Comparison of ENCODE assay signal across 9 mouse cellular contexts in the genomic region with DNA sequence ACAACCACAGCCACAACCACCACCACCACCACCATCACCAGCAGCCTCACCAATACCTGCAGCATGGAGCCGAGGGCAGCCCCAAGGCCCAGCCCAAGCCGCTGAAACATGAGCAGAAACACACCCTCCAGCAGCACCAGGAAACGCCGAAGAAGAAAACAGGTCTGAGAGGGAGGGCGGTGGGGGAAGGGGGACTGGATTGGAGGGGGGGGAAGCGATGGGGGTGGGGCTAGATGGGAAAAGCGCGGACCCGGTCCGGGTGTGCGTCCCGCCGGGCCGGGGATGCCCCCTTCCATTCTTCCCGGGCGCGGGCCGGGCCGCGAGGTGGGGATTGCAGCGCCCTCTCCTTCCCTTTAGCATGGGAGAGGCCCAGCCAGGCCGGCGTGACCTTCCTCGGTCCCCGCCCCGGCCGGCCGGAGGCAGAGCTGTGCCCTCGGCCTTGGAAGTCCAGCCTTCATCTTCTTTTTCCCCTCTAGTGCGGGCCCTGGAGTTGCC. TPM values are rescaled to one million over a fixed set of nuclear protein-coding genes. Genes with fewer than 3 reads are reported as not detected.
DNase-seq lines count a peak whose midpoint lies in the region; ATAC-seq and TF ChIP-seq lines count a peak whose summit lies in the region.
"Had no signal": no experiment of that assay in that cellular context is flagged by ENCODE, and none has a peak within 500 bp of the region (broad histone marks: within the 10 kb centered on the region; RNA-seq: fewer than 3 reads in every experiment).

No protein-coding gene starts in this region.

- in situ Hi-C loops in CH12.LX (cut with MboI; ENCODE audit: low pct_ligation_motif_present, low pct_unique_long_range_greater_than_20kb, low sequenced_read_pairs): no loop called here

- TF ChIP-seq EP300 in CH12.LX (IDR thresholded peaks at IDR 0.05; ENCODE audit: low read length): no peak
- no peak for TF ChIP-seq EP300 in lung, postnatal 0 days (IDR thresholded peaks at IDR 0.05)

- DNase-seq in CH12.LX (ENCODE audit: extremely low read depth): peak; percentile 59
- DNase-seq in adrenal gland, adult (ENCODE audit: inconsistent age in 2 of 2, low spot score in 1 of 2): peak; percentile 66 to 87
- peak; percentile 51 for DNase-seq in kidney, postnatal 0 days (ENCODE audit: low spot score)
- DNase-seq in lung, postnatal 0 days (ENCODE audit: low spot score): peak; percentile 60
- DNase-seq in ovary, postnatal 36 days (ENCODE audit: low spot score): peak; percentile 59
- peak; percentile 39 to 62 for DNase-seq in urinary bladder, postnatal 4 days (ENCODE audit: low spot score in 2 of 2)

- no peak for TF ChIP-seq RAD21 in CH12.LX (IDR thresholded peaks at IDR 0.05; ENCODE audit: low read depth, low read length)

- H3K27me3 ChIP-seq in CH12.LX (replicated peaks): no peaks in the 10 kb centered on the region
- no peaks in the 10 kb centered on the region for H3K27me3 ChIP-seq in embryonic facial prominence, embryonic 12.5 days
- H3K27me3 ChIP-seq in heart, embryonic 12.5 days (replicated peaks): no peaks in the 10 kb centered on the region
- no peaks in the 10 kb centered on the region for H3K27me3 ChIP-seq in kidney, postnatal 0 days (ENCODE audit: insufficient read depth, low read length)
- H3K27me3 ChIP-seq in lung, postnatal 0 days (replicated peaks; ENCODE audit: insufficient read depth, low read length): no peaks in the 10 kb centered on the region

- no peaks in the 10 kb centered on the region for H3K9me3 ChIP-seq in CH12.LX (replicated peaks; ENCODE audit: low read length)
- no peaks in the 10 kb centered on the region for H3K9me3 ChIP-seq in embryonic facial prominence, embryonic 12.5 days
- H3K9me3 ChIP-seq in heart, embryonic 12.5 days (replicated peaks): no peaks in the 10 kb centered on the region
- no peaks in the 10 kb centered on the region for H3K9me3 ChIP-seq in kidney, postnatal 0 days (replicated peaks; ENCODE audit: low read length)
- no peaks in the 10 kb centered on the region for H3K9me3 ChIP-seq in lung, postnatal 0 days (ENCODE audit: low read length)

- peaks cover 0 to 34% of the 10 kb centered on the region in 2 experiments; a peak in 2 of 4 replicates for H3K4me1 ChIP-seq in CH12.LX (ENCODE audit: control insufficient read depth in 1 of 2, insufficient read depth in 2 of 2)
- H3K4me1 ChIP-seq in embryonic facial prominence, embryonic 12.5 days: peaks cover 7% of the 10 kb centered on the region
- H3K4me1 ChIP-seq in heart, embryonic 12.5 days (replicated peaks): peaks cover 4% of the 10 kb centered on the region; the same call in 1 of the 2 replicates
- peaks cover 8% of the 10 kb centered on the region; the same call in 1 of the 2 replicates for H3K4me1 ChIP-seq in kidney, postnatal 0 days (replicated peaks; ENCODE audit: insufficient read depth, low read length)
- peaks cover 5% of the 10 kb centered on the region; the same call in 1 of the 2 replicates for H3K4me1 ChIP-seq in lung, postnatal 0 days (ENCODE audit: insufficient read depth, low read depth, low read length)

- TF ChIP-seq CTCF in CH12.LX (conservative IDR thresholded peaks at IDR 0.05 in 1 of 2, IDR thresholded peaks at IDR 0.05 in 1 of 2; ENCODE audit: low read depth in 2 of 2, low read length in 2 of 2): no peak
- TF ChIP-seq CTCF in kidney, postnatal 0 days (IDR thresholded peaks at IDR 0.05; ENCODE audit: low read depth): no peak
- no peak for TF ChIP-seq CTCF in lung, postnatal 0 days (IDR thresholded peaks at IDR 0.05)

- no peak overlapping the region for H3K4me2 ChIP-seq in CH12.LX (ENCODE audit: insufficient read depth, low read depth, poor library complexity, severe bottlenecking)
- peak overlapping the region; percentile 75 for H3K4me2 ChIP-seq in embryonic facial prominence, embryonic 12.5 days (replicated peaks)
- H3K4me2 ChIP-seq in heart, embryonic 12.5 days: peak overlapping the region; percentile 85
- peak overlapping the region; percentile 69 for H3K4me2 ChIP-seq in kidney, postnatal 0 days (ENCODE audit: low read length)
- peak overlapping the region; percentile 63 for H3K4me2 ChIP-seq in lung, postnatal 0 days (replicated peaks; ENCODE audit: low read depth, low read length)

- H3K79me2 ChIP-seq in CH12.LX (replicated peaks; ENCODE audit: control insufficient read depth, extremely low read depth, insufficient read depth, poor library complexity, severe bottlenecking): peaks cover 50% of the 10 kb centered on the region

- WGBS in embryonic facial prominence, embryonic 12.5 days: 0% methylated on average over 23 of the region's 30 CpGs
- under 1% methylated on average over 21 of the region's 30 CpGs for WGBS in heart, embryonic 12.5 days
- WGBS in kidney, postnatal 0 days: 0% methylated on average over 24 of the region's 30 CpGs
- under 1% methylated on average over 27 of the region's 30 CpGs for WGBS in lung, postnatal 0 days

- TF ChIP-seq POLR2A in CH12.LX (IDR thresholded peaks at IDR 0.05; ENCODE audit: low read depth, low read length): no peak

- H3K27ac ChIP-seq in CH12.LX (ENCODE audit: insufficient read depth, low read depth): peak overlapping the region; percentile 91
- H3K27ac ChIP-seq in embryonic facial prominence, embryonic 12.5 days: peak overlapping the region; percentile 99
- peak overlapping the region; percentile 98 for H3K27ac ChIP-seq in heart, embryonic 12.5 days (ENCODE audit: poor library complexity, severe bottlenecking)
- H3K27ac ChIP-seq in kidney, postnatal 0 days: peak overlapping the region; percentile 95
- peak overlapping the region; percentile 100 for H3K27ac ChIP-seq in lung, postnatal 0 days (ENCODE audit: low read length)

- H3K4me3 ChIP-seq in CH12.LX (replicated peaks in 1 of 3; ENCODE audit: low read depth in 2 of 3, low read length in 2 of 3, poor library complexity in 1 of 3): peak overlapping the region; percentile 78 to 98 (median 84)
- peak overlapping the region; percentile 99 for H3K4me3 ChIP-seq in embryonic facial prominence, embryonic 12.5 days
- peak overlapping the region; percentile 95 for H3K4me3 ChIP-seq in heart, embryonic 12.5 days
- H3K4me3 ChIP-seq in kidney, postnatal 0 days (replicated peaks; ENCODE audit: low read depth, low read length): peak overlapping the region; percentile 65
- H3K4me3 ChIP-seq in lung, postnatal 0 days (ENCODE audit: low read depth, low read length): peak overlapping the region; percentile 99

- ATAC-seq in embryonic facial prominence, embryonic 12.5 days (ENCODE audit: insufficient number of reproducible peaks, insufficient read depth, low FRiP score, low TSS enrichment): peak; percentile 49; the same call in 1 of the 2 replicates
- peak; percentile 61 for ATAC-seq in heart, embryonic 12.5 days (ENCODE audit: insufficient number of reproducible peaks, low FRiP score)
- peak; percentile 55 for ATAC-seq in kidney, postnatal 0 days (replicated peaks; ENCODE audit: low FRiP score, low read depth)
- ATAC-seq in lung, postnatal 0 days: peak; percentile 19

- H3K9ac ChIP-seq in CH12.LX (ENCODE audit: insufficient read depth, low read depth): peak overlapping the region; percentile 97
- peak overlapping the region; percentile 98 for H3K9ac ChIP-seq in embryonic facial prominence, embryonic 12.5 days
- peak overlapping the region; percentile 99 for H3K9ac ChIP-seq in heart, embryonic 12.5 days
- peak overlapping the region; percentile 98 for H3K9ac ChIP-seq in kidney, postnatal 0 days (ENCODE audit: low read depth, low read length)
- H3K9ac ChIP-seq in lung, postnatal 0 days (replicated peaks; ENCODE audit: low read depth): peak overlapping the region; percentile 98

- dilution Hi-C loops in CH12.LX (cut with MboI; ENCODE audit: extremely low pct_ligation_motif_present, extremely low pct_unique_long_range_greater_than_20kb, low sequenced_read_pairs): no loop called here

- H3K36me3 ChIP-seq in CH12.LX (replicated peaks in 1 of 2; ENCODE audit: control insufficient read depth in 1 of 2, insufficient read depth in 1 of 2, low read length in 1 of 2): peaks cover under 1 to 24% of the 10 kb centered on the region in 2 experiments
- peaks cover under 1% of the 10 kb centered on the region for H3K36me3 ChIP-seq in embryonic facial prominence, embryonic 12.5 days
- H3K36me3 ChIP-seq in heart, embryonic 12.5 days: peaks cover 10% of the 10 kb centered on the region
- H3K36me3 ChIP-seq in kidney, postnatal 0 days (ENCODE audit: insufficient read depth, low read length): 0 out of 2 replicates have a peak, but pooled peaks cover under 1% of the 10 kb centered on the region
- H3K36me3 ChIP-seq in lung, postnatal 0 days (ENCODE audit: insufficient read depth, low read length): no peaks in the 10 kb centered on the region

TF ChIP-seq in CH12.LX, 34 proteins besides CTCF, POLR2A, EP300 and RAD21:
- TF ChIP-seq MYC (IDR thresholded peaks at IDR 0.05; ENCODE audit: low read depth, low read length) (no peak), MEF2A (IDR thresholded peaks at IDR 0.05; ENCODE audit: borderline replicate concordance, low read depth, low read length) (no peak), NELFE (IDR thresholded peaks at IDR 0.05; ENCODE audit: low read depth, low read length) (no peak), SIN3A (IDR thresholded peaks at IDR 0.05; ENCODE audit: low read length) (no peak), ZC3H11A (IDR thresholded peaks at IDR 0.05; ENCODE audit: low read depth, low read length) (no peak), JUN (IDR thresholded peaks at IDR 0.05; ENCODE audit: insufficient read depth, low read depth, low read length) (no peak), MAFK (IDR thresholded peaks at IDR 0.05; ENCODE audit: insufficient replicate concordance, low read length) (no peak), MXI1 (IDR thresholded peaks at IDR 0.05; ENCODE audit: low read depth, low read length) (no peak), RCOR1 (conservative IDR thresholded peaks at IDR 0.05; ENCODE audit: low read depth, low read length) (no peak), E2F4 (IDR thresholded peaks at IDR 0.05; ENCODE audit: insufficient replicate concordance, low read depth, low read length) (no peak)

RNA-seq across cellular contexts. Expression of gene Nufip2, which starts 0.4 kb away (rescaled TPM):
- 29.6 and 48.6 TPM in 2 replicates for total RNA-seq in CH12.LX (2012; rRNA removed)
- 53.6 and 55.6 TPM in 2 replicates for total RNA-seq in CH12.LX (2014; rRNA removed)
- 38.8 and 41.2 TPM in 2 replicates for polyA plus RNA-seq in CH12.LX (2012; ENCODE audit: insufficient read length, low read depth)
- 5.1 and 5.6 TPM in 2 replicates for polyA plus RNA-seq in embryonic facial prominence, embryonic 12.5 days (2016; fragmentation: Nextera tagmentation; extraction: Ambion mirVana)
- polyA plus RNA-seq in heart, embryonic 12.5 days (2016; fragmentation: Nextera tagmentation; extraction: Ambion mirVana): 4.4 and 4.9 TPM in 2 replicates
- 3.9 and 4.4 TPM in 2 replicates for polyA plus RNA-seq in kidney, postnatal 0 days (2015; fragmentation: Nextera tagmentation; extraction: Ambion mirVana)
- polyA plus RNA-seq in lung, postnatal 0 days (2015; fragmentation: Nextera tagmentation; extraction: Ambion mirVana): 4.1 and 5.2 TPM in 2 replicates

RNA-seq across cellular contexts. Expression of gene Cryba1, which starts 38.7 kb away (rescaled TPM):
- total RNA-seq in CH12.LX (2012; rRNA removed) (not detected in 2 replicates), CH12.LX (2014; rRNA removed) (not detected in 2 replicates)
- not detected in 2 replicates for polyA plus RNA-seq in CH12.LX (2012; ENCODE audit: insufficient read length, low read depth)
- polyA plus RNA-seq in embryonic facial prominence, embryonic 12.5 days (2016; fragmentation: Nextera tagmentation; extraction: Ambion mirVana): 67.0 and 159 TPM in 2 replicates
- 0.51 TPM in 1 of 2 replicates, not detected in the other for polyA plus RNA-seq in heart, embryonic 12.5 days (2016; fragmentation: Nextera tagmentation; extraction: Ambion mirVana)
- not detected in 2 replicates for polyA plus RNA-seq in kidney, postnatal 0 days (2015; fragmentation: Nextera tagmentation; extraction: Ambion mirVana)
- polyA plus RNA-seq in lung, postnatal 0 days (2015; fragmentation: Nextera tagmentation; extraction: Ambion mirVana): not detected in 2 replicates
- total RNA-seq: common myeloid progenitor, adult 5-6 weeks had no signal

Comparison
In these comparisons a context has a peak if more than half of its experiments do, and no peak if none do; other contexts are left out.
1. Peak in every context shown above with its lines: DNase-seq, ATAC-seq, H3K4me3 ChIP-seq and H3K27ac ChIP-seq.
2. RNA of gene Cryba1, which starts 38.7 kb away (polyA plus RNA-seq): 67.0 to 159 TPM in embryonic facial prominence, embryonic 12.5 days; 0.51 TPM in heart, embryonic 12.5 days, not detected in CH12.LX, not detected in kidney, postnatal 0 days and not detected in lung, postnatal 0 days; every median in the first group is over 10 times any median in the second.